Mouse (Mus musculus) embryonic stem cell, embryonic (primary cell): ENCODE measurements around the gene Ddx54.

ENCODE experiments used
- CTCF ChIA-PET, 4 experiments: fragments of 300-600 bp in 2 of 4; fragments of 350-600 bp in 2 of 4; sonication (Branson Sonifier 250); formaldehyde crosslinking; loops; one replicate each; lab custom pipeline; 2022; ENCODE audit warnings: inconsistent platforms in 2 of 4; lab: Charles Lee
- POLR2A ChIA-PET, 4 experiments: fragments of 300-600 bp in 2 of 4; fragments of 350-600 bp in 2 of 4; sonication (Branson Sonifier 250); formaldehyde crosslinking; loops; one replicate each; lab custom pipeline; 2022; ENCODE audit warnings: antibody characterized with exemption in 4 of 4, inconsistent platforms in 1 of 4; lab: Charles Lee

Ddx54 gene

DNA sequence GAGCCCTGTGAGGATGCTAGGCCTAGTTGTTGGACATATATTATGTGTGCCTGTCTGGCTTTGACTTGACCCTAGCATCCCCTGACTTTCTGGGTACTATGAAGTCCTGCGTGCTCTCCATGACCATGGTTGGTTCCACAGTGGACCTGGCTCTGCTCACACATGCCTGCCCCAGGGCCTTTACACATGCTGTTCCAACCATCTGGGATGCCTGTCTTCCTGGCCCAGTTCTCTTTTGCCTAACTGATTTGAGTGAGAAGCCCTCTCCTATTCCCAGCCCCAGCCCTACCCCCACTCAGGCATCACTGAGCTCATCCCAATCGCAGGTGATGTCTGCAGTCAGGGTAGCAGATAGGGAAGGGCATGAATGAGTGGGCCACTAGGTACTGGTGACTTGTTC lies 41.3 kb downstream of the Ddx54 start:
- ChIA-PET CTCF (interaction anchor here in 2 of 4 experiments (0.5 to 1.0 kb wide), 4 partner anchors 11 to 129 kb away, joined by 3 read pairs; no protein-coding TSS in a partner anchor), POLR2A (interaction anchor here in 3 of 4 experiments (0.7 to 1.1 kb wide), 4 partner anchors 11 to 69 kb away, joined by 3 to 5 read pairs (median 3); no protein-coding TSS in a partner anchor)

DNA sequence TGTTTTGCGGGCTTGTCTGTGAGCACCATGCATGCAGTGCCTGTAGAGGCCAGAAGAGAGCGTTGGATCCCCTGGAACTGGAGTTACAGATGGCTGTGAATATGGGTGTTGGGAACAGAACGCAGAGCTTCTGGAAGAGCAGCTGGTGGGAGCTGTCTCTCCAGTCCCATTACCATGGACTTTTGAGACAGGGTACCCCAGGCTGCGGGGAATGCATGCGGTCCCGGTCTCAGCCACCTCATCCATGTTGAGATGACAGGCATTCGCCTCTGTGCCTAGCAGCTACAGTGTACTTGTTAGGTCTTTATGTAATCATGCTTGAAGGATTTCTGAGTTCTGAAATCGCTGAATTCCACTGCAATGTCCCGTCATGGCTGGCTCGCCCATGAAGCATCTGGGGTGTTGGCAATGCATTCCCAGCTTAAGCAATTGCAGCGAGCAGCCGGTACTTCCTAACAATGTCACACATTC lies 43.8 kb downstream of the Ddx54 start:
- ChIA-PET POLR2A (interaction anchor here in 2 of 4 experiments (0.6 to 0.8 kb wide), 2 partner anchors 132 to 923 kb away, joined by 3 read pairs; no protein-coding TSS in a partner anchor), CTCF (interaction anchor here in 1 of 4 experiments (1.0 to 1.5 kb wide), 3 partner anchors 9 to 52 kb away, joined by 3 to 4 read pairs (median 4); no protein-coding TSS in a partner anchor)

DNA sequence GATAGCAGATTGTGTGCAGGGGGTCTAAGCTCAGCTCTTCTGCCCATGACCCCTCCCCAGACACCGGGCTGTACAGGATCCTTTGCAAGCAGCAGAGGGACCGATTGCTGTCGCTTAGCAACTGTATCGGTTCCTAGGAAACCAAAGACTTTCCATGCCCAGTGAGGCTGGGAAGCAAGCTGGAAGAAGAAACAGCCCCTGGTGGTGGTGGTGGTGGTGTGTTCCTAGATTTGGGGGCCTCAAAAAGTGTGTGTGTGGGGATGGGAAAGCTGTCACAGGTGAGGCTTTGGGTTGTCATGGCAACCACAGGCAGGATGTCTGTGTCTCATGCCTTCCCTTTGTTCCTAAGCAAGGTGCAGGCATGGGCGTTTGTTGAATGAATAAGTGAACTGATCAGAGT lies 48.3 kb downstream of the Ddx54 start:
- POLR2A ChIA-PET, result interaction anchor here in 2 of 4 experiments (0.6 to 1.4 kb wide), 6 partner anchors 9 to 359 kb away, joined by 3 to 4 read pairs (median 3); partner anchors contain the start of gene Rasal1 (in 1 of the 2)

GRCm38 (mm10) chr5:120664888-120665287 lies 52.3 kb downstream of the Ddx54 start:
- POLR2A ChIA-PET, result interaction anchor here in 3 of 4 experiments (0.5 to 2.3 kb wide), 14 partner anchors 10 to 1039 kb away, joined by 3 to 9 read pairs (median 3); no protein-coding TSS in a partner anchor

More for the DNA sequence above, 48.3 kb downstream of the Ddx54 start:
- CTCF ChIA-PET, result interaction anchor here (0.5 to 1.5 kb wide), 10 partner anchors 8 to 85 kb away, joined by 3 to 7 read pairs (median 4); no protein-coding TSS in a partner anchor

GRCm38 (mm10) chr5:120668761-120669160 lies 56.2 kb downstream of the Ddx54 start:
- ChIA-PET POLR2A (interaction anchor here in 1 of 4 experiments (1.0 to 1.3 kb wide), 2 partner anchors 9 to 11 kb away, joined by 3 to 4 read pairs; no protein-coding TSS in a partner anchor), CTCF (interaction anchor here in 3 of 4 experiments (0.7 to 1.3 kb wide), 8 partner anchors 14 to 67 kb away, joined by 3 to 10 read pairs (median 4); no protein-coding TSS in a partner anchor)

More at GRCm38 (mm10) chr5:120664888-120665287, 52.3 kb downstream of the Ddx54 start:
- CTCF ChIA-PET, result interaction anchor here (0.6 to 3.5 kb wide), 23 partner anchors 8 to 334 kb away, joined by 3 to 21 read pairs (median 4); partner anchors contain the start of genes Rasal1 (in 1 of the 4) and Slc8b1 (in 1 of the 4)

DNA sequence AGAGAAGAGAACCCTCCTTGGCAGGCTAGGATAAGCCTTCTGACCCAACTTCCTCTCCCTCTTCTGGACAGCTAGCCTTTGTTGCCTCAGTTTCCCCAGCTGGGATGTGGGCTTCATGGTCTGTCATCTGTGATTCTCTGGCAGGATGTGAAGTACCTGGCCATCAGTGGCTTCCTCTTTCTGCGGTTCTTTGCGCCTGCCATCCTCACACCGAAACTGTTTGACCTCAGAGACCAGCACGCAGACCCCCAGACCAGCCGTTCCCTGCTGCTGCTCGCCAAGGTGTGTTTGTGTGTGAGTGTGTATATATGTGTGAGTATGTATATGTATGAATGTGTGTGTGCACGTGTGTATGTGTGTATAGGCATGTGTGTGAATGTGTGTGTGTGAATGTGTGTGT lies 57.6 kb downstream of the Ddx54 start:
- POLR2A ChIA-PET, result no interaction called here

DNA sequence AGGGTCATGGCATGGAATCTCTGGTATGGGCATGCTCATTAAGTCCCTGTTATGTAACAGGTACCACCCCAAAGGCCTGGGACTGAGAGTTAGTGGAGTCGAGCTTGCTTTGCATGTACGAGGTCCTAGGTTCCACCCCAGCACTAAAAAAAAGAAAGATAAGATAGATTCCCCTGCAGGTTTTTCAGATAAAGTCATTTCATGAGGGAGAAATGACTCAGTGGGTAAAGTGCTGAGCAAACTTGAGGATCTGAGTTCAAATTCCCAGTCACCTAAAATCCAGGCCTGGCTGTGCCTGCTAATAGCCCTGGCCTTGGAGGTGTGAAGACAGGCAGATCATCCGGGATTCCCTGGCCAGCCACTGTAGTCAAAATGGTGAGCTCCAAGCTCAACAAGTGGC lies 59.3 kb downstream of the Ddx54 start:
- ChIA-PET POLR2A (interaction anchor here in 1 of 4 experiments (0.6 to 1.4 kb wide), 3 partner anchors 23 to 53 kb away, joined by 3 to 7 read pairs (median 4); partner anchors contain the start of genes Cfap73 and Rasal1), CTCF (interaction anchor here in 3 of 4 experiments (0.6 to 1.6 kb wide), 7 partner anchors 14 to 1407 kb away, joined by 3 to 13 read pairs (median 5); no protein-coding TSS in a partner anchor)

More for the DNA sequence above, 57.6 kb downstream of the Ddx54 start:
- CTCF ChIA-PET, result no interaction called here

GRCm38 (mm10) chr5:120673626-120674025 lies 61.1 kb downstream of the Ddx54 start:
- CTCF ChIA-PET, result interaction anchor here in 3 of 4 experiments (0.8 to 5.1 kb wide), 13 partner anchors 8 to 109 kb away, joined by 3 to 76 read pairs (median 5); partner anchors contain the start of gene Rasal1 (in 1 of the 3)
- POLR2A ChIA-PET, result interaction anchor here in 3 of 4 experiments (1.0 to 2.4 kb wide), 11 partner anchors 11 to 62 kb away, joined by 3 to 10 read pairs (median 6); partner anchors contain the start of gene Rasal1 (in 2 of the 3)

DNA sequence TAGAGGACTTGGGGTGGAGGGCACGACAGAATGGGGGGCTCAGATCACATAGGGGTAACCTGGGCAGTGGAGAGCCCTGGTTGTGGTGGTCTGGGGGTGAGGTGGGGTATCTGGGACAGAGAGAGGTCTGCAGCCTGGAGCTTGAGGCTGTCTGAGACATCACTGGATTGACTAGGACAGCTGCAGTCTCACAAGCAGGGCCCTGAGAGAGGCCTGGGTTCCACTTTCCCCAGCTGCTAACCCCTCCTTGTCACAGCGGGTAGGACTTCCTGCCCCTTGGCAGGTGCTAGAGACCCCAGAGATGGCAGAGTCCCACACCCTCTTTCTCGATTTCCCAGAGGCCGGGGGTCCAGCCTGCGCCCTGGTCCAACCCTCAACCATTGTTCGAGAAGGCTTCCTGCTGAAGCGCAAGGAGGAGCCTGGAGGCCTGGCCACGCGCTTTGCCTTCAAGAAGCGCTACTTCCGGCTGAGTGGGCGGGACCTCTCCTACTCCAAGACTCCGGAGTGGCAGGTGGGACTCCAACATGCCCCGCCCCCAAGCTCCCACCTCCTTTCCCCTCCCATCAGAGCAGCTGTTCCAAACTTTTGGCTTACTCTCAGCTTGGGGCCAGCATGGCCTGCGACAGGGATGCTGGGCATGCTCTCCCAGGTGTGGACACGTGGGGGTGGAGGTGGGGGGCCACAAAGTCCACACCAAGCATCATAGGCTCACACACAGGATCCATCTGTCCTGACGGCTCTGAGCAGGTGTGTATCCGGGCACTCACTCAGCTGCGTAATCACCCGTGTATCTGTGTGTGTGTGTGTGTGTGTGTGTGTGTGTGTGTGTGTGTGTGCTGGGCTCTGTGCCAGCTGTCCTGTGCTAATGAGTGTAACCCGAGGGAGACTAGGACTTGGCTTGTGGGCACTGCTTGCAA lies 61.9 kb downstream of the Ddx54 start:
- POLR2A ChIA-PET, result interaction anchor here (0.6 to 2.4 kb wide), 33 partner anchors 9 to 530 kb away, joined by 3 to 10 read pairs (median 4); partner anchors contain the start of genes Rasal1 (in 3 of the 4), Rpl6 (in 1 of the 4) and Slc8b1 (in 1 of the 4)
- CTCF ChIA-PET, result interaction anchor here (0.5 to 5.1 kb wide), 36 partner anchors 9 to 1809 kb away, joined by 3 to 76 read pairs (median 4); partner anchors contain the start of genes Rasal1 (in 2 of the 4), Cfap73 (in 1 of the 4), Plbd2 (in 1 of the 4) and Sh2b3 (in 1 of the 4)

DNA sequence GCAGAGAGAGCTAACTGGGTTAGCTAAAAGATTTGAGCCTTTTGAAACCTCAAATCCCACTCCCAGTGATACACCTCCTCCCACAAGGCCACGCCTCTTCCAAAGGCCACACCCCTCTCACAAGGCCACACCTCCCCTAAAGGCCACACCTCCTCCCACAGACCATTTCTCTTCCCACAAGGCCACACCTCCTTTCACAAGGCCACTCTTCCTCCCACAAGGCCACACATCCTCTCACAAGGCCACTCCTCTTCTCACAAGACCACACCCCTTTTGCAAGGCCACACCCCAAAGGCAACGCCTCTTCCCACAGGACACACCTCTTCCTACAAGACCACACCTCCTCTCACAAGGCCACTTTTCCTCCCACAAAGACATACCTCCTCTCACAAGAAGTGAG lies 65.0 kb downstream of the Ddx54 start:
- ChIA-PET CTCF (interaction anchor here (0.5 to 5.1 kb wide), 19 partner anchors 10 to 86 kb away, joined by 3 to 76 read pairs (median 4); partner anchors contain the start of gene Rasal1 (in 1 of the 4)), POLR2A (interaction anchor here in 3 of 4 experiments (0.6 to 2.5 kb wide), 37 partner anchors 8 to 533 kb away, joined by 3 to 16 read pairs (median 4); partner anchors contain the start of genes Ddx54 (in 1 of the 3), Oas2 (in 1 of the 3), Rita1 (in 1 of the 3) and Slc8b1 (in 1 of the 3))
